Mouse (Mus musculus): ENCODE results near the gene Gpr137b. TPM values are rescaled to one million over a fixed set of nuclear protein-coding genes. Genes with fewer than 3 reads are reported as not detected.
"Not testable (repeated sequence)": the region's sequence is repeated elsewhere in the genome, so short reads cannot be mapped to it uniquely, and the experiment has no call there.

Gene Gpr137b
- 9.8 and 15.6 TPM in 2 replicates for polyA plus RNA-seq (2012; rRNA removed)

DNA sequence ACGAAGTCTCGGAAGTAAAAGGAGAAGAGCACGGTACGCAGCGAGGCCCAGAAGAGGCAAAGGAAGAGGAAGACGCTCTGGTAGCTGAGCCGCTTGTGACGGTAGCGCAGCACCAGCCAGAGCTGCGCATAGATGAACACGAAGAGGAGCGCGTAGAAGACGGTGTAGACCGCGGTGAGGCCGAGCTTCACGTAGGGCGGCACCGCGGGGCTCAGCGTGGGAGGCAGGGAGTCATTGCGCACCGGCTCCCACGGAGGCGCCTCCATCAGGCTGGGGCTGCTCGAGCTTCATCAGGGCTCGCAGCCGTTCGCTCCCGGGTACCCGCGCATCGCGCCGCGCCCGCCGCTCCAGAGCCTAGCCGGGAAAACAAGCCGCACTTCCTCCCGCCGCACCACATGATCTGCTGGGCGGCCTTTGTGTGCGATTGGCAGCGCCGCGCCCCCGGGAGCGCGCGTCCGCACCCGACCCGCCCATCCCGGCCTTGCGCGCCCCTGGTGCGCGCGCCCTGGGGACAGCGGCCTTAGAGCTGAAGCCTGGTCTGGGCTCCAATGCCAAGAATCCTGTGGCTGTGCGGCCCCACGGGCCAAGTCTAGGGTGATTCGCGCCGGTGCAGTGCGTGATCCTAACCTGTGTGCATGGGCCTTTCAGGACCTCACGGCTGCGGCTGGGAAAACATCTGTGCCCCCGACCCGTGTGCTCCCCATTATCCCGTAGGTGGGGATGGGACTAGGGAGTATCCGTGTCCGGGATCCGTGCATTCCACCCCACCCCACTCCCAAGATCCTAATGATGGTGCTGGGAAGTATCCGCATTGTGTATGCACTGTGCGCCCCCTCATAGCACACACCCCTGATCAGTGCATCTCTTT, at the start of gene Gpr137b:
Gpr137b (minus strand) TSS at position 787 of the 868 bp plus-strand sequence.
- WGBS = under 1% methylated on average over 59 of the region's 78 CpGs
- not testable (repeated sequence) for DNase-seq (ENCODE audit: low read depth, low spot score)

DNA sequence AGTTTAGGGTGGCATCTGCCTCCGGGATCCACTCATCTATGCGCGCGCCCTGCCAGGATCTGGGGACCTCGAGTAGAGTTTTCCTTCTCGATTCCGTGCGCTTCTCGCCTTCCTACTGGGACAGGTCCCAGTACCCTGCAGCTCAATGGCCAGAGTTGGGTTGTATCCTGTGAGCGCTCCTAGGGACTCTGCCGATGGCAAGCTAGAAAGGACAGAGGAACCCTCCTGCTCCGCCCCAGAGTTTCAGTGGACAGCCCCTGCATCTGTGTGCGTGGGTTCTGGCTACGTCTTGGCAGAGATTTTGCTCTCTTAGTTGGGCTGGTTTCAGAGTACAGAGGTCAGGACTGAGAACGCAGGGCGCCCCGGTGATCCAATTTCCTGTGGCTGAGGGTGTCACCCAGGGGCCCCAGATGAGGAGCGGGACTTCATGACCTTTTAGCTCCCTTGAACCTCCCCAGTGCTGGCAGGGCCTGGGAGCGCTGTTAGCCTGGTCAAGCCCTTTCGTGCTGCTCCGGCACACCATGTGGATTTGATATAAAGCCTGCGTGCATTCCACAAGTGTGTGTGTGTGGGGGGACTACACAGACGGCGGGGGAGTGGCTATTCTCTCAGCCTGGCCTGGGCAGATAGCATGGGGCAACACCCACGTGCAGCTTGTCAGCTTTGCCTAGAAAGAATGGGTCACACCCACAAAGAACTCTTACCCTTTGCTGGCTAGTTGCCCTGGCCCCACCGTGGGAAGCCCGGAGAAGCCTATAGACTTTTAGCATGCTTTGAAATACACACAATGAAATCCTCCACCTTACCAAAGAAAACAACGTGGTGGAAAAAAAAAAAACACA, 44.5 kb upstream of the Gpr137b start:
- not testable (repeated sequence) for DNase-seq (ENCODE audit: low read depth, low spot score)
- WGBS = 2% methylated on average over 19 of the region's 28 CpGs

DNA sequence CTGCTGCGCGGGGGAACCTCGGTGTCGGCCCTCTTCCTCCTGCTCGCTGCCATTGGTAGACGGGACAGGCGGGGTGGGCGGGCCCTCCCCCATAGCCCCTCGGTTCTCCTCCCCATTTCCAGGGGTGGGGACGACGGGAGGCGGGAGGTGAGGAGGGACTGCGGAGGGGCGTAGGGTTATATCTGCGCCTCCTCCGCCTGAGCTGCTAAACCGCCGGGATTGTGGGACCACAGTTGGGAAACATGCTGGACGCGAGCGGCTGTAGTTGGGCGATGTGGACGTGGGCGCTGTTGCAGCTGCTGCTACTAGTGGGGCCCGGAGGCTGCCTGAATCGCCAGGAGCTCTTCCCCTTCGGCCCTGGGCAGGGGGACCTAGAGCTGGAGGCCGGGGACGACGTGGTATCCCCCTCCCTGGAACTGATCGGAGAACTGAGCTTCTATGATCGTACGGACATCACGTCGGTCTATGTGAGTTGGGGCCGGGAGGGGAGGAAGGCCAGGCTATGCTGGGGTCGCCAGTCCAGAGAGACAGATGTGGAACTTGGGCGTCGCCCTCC, 43.7 kb upstream of the Gpr137b start, which contains the start of gene Nid1:
Nid1 (plus strand) TSS at position 92 of the 556 bp plus-strand sequence.
- not testable (repeated sequence) for DNase-seq (ENCODE audit: low read depth, low spot score)
- WGBS = 2% methylated on average over 27 of the region's 39 CpGs

DNA sequence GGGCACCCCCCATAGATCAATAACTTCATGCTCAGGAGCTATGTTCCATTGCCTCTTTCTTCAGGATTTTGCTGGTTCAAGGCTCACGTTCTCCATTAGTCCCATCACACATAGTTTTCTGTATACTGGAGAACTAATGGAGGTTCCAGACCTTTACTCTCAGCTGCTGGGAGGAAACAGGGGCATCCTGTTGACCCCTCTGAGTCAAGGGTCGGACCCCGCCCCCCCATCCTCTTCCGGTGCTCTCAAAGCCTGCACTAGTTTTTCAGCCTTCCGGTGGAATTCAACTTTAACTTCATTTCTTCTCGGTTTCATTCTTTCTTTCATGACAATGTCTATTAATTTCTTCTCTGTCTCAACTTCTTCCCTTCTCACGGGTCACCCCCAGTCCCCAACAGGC, 42.3 kb upstream of the Gpr137b start:
- not testable (repeated sequence) for DNase-seq (ENCODE audit: low read depth, low spot score)
- WGBS = 71% methylated on average over 6 of the region's 7 CpGs

DNA sequence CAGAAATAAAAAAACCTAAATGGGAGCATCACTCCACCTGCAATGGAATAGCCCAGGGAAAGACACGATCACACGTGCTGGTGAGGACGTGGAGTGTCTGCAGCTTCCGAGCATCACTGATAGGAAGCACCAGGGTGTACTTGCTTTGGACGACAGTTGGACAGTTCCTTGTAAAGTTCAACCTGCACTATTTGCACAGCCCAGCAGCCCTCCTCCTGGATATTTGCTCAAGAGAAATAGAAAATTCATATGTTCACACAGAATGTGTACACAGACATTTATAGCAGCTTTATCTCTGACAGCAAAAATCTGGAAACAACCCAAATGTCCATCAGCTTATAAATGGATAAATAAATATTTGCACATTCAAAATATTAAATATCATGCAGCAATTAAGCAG, 29.5 kb upstream of the Gpr137b start:
- not testable (repeated sequence) for DNase-seq (ENCODE audit: low read depth, low spot score)
- 10% methylated on average over 2 of the region's 5 CpGs for WGBS

DNA sequence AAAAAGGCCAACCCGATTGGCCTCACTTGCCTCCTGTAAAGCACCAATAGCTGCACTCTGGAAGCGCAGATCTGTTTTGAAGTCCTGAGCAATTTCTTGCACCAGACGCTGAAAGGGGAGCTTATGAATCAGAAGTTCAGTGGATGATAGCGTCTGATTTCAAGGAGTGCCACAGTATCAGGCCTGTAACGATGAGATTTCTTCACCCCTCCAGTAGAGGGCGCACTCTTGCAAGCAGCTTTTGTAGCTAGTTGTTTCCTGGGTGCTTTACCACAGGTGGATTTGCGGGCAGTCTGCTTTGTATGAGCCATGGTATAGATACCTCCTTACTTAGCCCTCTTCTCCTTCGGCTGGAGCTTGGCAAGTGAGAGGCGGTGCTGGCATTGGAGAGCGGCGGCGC, 25.0 kb upstream of the Gpr137b start:
- 94% methylated on average over 7 of the region's 12 CpGs for WGBS
- DNase-seq (ENCODE audit: low read depth, low spot score) = not testable (repeated sequence)

DNA sequence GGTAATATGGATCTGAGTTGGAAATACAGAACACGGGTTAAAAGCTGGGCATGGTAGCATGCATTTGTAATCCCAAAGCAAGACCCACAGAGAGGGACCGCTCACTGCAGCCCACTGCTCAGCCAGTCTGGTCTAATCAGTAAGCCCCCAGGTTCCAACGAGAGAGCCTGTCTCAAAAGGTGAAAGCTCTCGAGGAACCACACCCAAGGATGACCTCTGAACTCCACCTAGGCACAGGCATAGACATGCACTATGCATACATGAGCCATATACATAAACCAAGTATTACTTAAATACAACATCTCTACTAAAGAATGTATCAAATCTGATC, 22.2 kb upstream of the Gpr137b start:
- not testable (repeated sequence) for DNase-seq (ENCODE audit: low read depth, low spot score)
- WGBS = 59% methylated on average over 3 of the region's 4 CpGs

DNA sequence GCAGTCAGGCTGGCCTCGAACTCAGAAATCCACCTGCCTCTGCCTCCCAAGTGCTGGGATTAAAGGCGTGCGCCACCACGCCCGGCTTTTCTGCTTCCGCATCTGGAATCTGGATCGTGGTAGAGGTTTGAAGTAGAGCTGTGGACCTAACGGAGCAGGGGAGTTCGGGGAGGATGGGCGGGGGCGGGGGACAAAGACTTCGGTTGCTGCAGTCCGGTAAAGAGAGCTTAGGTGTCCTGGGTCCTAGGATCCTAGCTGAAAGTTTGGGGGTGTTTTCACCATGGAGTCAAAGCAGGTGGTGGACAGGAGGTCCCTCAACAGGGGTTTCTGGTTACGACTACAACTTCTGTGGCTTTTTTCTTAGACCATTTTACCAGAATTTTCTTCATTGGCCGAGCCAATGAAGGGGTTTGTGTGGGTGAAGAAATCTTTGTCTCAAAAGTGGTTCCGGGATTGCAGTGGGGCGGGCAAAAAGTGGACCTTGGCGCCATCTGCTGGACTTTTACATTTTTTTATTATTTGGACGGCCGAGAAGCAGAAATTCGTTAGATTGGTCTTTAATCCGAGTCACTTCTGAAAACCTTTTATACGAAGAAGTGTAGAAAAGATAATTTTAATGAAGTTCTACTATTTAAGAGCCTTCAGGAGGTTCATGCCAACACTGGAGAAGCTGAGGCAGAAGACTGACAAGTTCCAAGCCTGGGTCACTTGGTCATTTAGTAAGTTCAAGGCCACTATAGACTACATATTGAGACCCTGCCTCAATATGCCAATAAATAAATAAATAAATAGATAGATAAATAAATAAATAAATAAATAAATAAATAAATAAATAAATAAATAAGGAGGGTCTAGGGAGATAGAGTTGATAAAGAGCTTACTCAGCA, 21.5 kb upstream of the Gpr137b start:
- DNase-seq (ENCODE audit: low read depth, low spot score) = not testable (repeated sequence)
- 40% methylated on average over 23 of the region's 23 CpGs for WGBS

DNA sequence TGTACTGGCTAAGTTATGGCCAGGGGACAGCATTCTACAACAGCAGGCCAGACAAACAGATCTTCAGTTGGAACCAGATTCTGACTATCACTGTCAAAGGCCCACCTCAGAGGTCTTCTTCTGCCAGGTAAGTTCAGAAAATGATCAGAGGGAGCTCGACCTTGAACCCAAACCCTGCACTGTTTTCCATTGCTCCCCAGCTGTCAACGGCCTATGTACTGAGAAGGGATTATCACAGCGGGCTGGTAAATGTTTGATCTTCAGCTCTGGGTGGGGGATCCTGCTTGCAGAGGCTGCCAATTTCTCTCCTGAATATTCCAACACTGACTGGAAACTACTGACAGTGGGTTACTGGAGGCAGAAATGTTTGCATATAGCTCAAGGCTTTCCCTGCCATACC, 20.4 kb upstream of the Gpr137b start:
- DNase-seq (ENCODE audit: low read depth, low spot score) = no peak
- 51% methylated on average over 3 of the region's 3 CpGs for WGBS

DNA sequence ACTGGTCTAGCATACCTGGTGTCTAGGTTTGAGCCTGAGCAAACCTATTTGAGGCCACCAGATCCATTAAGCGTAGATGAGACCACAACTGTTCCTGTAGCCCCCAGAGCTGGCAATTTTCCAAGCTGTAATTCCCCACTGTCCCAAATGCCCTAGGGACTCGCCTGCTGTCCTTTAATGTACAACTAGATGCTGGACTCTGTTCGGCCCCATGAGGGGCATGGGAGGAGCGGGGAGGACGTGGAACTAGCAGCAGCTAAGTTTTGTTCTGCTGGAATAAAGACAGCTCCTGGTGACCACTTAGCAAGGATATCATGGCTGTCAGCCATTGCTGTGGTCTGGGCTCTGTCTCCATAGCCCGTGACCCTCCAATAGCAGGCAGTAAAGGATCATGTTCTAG, 11.7 kb upstream of the Gpr137b start:
- not testable (repeated sequence) for DNase-seq (ENCODE audit: low read depth, low spot score)
- no CpG with 5 or more reads among the region's 6 CpGs for WGBS

DNA sequence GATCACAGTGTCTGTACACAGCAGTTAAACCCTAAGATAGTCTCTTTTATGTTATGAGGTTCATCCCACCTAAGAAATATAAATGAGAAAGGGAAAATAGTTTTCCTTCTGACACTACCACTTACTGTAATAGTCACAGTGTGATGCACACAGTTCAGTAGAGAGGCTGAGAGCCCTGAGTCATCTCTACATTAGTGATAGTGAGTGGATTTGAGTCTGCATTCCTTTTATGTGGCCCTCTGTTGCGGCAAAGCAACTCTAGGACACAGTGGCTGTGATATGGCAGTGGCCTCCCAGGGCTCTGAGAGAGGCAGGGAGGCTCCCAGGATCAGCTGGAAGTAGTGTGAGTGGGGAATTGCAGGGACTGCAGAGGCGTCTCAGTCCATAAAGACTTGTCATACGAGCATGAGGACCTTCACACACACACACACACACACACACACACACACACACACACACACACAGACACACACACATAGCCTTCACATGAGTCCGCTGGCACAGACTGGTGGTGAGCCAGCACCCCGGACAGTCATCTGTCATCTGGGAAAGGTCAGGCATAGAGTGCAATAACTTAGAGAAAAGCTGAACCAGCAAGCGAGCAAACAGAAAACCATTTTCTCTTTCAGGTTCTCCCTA, 10.8 kb upstream of the Gpr137b start:
- whole genome bisulfite sequencing = 79% methylated on average over 6 of the region's 6 CpGs
- DNase-seq (ENCODE audit: low read depth, low spot score) = not testable (repeated sequence)

DNA sequence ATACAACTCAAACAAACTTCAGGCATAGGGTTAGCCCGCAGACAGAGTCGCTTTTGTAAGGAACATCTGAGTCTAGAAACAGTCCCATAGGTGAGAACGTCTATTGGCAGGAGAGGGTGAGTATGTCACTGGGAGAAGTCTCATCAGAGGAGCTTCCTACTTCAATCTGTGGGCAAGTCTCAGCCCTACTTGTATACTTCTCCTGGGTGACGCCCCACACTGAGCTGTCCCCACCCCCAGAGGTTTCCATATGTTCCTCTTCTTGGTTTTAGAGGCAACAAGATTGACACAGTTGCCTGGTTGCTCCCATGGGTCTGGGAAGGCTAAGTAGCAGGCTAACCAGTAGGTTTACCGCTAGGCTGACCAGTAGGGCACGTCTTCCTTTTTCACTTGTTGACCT, 10.0 kb upstream of the Gpr137b start:
- not testable (repeated sequence) for DNase-seq (ENCODE audit: low read depth, low spot score)
- 70% methylated on average over 5 of the region's 6 CpGs for WGBS

DNA sequence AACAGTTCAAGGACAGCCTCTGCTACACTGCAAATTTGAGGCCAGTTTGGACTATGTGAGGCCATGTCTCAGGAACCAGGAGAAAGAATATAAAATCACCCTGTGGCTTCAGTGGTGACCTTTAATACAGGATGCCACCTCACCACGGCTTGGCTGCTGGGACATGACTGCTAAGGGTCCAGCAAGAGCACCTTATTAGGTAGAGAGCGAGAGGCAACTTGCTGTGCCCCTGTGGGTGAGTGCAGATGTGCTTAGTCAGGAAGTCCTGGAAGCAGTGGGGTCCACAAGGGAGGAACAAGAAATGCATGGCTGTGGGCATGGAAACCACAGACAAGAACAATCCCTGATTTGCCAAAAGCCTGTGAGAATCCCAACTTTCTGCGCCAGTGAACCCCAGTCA, 9.6 kb upstream of the Gpr137b start:
- 87% methylated on average over 3 of the region's 3 CpGs for WGBS
- DNase-seq (ENCODE audit: low read depth, low spot score) = not testable (repeated sequence)

DNA sequence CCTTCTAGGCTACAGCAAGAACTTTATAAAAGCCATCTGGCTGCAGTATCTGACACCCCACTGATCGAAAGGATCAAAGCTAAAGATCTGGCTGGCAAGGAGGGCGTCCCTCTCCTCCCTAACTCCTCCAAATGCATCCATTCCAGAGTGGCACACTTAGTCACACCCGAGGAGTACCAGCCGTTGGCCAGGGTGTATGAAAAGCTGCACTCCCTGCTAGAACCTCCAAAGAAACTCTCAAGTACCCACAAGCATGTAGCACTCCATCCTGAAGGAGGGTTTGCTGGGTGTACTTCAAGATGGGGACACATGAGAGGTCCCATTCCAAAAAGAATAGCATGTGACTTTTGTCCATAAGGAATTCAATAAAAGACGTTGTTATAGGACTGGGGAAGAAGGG, 9.0 kb upstream of the Gpr137b start:
- DNase-seq (ENCODE audit: low read depth, low spot score) = not testable (repeated sequence)

DNA sequence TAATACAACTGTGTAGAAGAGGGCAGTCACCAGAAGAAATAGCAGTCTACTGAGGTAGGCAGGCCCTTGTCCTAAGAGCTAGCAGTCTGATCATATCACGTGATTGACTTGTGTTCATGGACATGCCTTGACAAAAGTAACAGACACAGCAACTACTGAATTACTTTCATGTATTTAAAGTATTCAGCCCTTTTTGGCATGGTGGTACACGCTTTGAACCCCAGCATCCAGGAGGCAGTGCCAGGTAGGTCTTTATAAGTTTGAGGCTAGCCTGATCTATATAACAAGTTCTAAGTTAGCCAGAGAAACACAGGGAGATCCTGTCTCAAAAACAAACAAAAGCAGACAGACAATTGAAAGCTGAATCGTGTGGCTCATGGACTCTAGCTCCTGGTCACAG, 7.0 kb upstream of the Gpr137b start:
- WGBS = 71% methylated on average over 3 of the region's 3 CpGs
- DNase-seq (ENCODE audit: low read depth, low spot score) = not testable (repeated sequence)

More for the DNA sequence above, 9.0 kb upstream of the Gpr137b start:
- 68% methylated on average over 5 of the region's 5 CpGs for WGBS

DNA sequence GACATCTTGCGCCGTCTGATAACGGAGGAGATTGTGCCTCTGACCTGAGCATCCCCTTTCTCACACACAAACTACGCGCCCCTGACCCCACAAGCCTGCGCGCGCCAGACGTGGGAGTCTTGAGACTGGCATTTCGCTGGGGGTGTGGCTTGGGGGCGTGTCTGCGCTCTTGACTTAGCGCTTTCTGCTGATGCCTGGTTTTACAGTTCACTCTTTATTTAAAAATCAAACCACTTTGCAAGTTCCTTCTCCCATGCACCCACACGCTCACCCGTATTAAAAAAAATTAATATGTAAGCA, 232 bp upstream of the Gpr137b start:
- DNase-seq (ENCODE audit: low read depth, low spot score) = not testable (repeated sequence)
- under 1% methylated on average over 15 of the region's 15 CpGs for WGBS

DNA sequence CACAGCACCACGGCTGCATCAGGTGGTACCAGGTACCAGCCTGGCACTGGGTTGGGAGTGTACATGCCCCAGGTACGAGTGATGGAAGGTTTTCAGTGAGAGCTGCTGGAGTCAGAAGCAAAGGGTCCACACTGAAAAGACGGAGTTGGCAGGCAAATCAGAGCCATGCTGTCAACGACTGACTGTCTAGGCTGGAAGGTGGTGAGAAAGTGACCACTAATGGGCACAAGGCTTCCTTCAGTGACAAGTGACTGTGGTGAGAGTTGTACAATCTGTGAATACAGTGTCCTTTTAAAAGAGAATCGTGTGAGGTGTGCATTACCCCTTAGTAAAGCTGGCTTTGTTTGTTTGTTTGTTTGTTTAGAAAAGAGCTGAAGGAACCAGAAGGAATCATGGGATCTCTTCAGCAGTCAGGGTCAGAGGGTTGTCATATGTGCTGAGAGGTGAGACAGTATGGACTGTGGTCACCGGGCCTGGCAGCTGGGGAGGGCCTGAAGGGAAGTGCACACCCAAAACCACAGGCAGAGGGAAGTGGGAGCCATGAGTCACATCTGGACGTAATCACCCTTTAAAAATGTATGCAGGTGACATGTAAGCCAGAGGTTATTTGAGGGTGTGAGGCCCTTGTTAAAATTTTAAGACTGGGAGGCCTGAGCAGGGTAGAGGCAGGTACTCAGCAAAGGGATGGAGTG, 15.5 kb downstream of the Gpr137b start:
- DNase-seq (ENCODE audit: low read depth, low spot score) = not testable (repeated sequence)
- WGBS = 50% methylated on average over 1 of the region's 7 CpGs

DNA sequence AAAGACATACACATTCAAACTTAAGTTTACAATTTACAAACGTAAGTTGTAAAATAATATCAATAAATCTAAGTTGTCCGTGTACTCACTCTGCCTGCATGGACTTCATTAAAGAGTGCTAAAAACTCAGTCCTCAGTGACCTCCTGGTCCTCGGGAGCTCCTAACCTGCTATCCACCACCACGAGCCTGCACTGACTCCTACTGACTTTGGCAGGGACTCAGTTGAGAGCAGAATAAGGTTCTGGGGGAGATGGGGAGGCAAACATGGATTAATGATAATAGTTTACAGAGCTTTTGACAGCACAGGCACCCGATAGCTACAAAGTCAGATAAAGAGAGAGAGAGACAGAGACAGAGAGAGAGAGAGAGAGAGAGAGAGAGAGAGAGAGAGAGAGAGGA, 16.6 kb downstream of the Gpr137b start:
- DNase-seq (ENCODE audit: low read depth, low spot score) = no peak
- 87% methylated on average over 5 of the region's 5 CpGs for WGBS

Measured in large intestine, adult 2 months (tissue).